Mouse (Mus musculus) CH12.LX (cell line): ENCODE data around the gene Kmt5c. TPM values are rescaled to one million over a fixed set of nuclear protein-coding genes. Genes with fewer than 3 reads are reported as not detected.

Experiments
- DNase-seq: peaks from one replicate; pipeline ENCODE4 v3.0.0-alpha.2; 2013; ENCODE audit errors: extremely low read depth
- H3K27ac ChIP-seq: 2 replicates; pipeline ENCODE4 v1.5.1; 2012; ENCODE audit warnings: low read depth, mild to moderate bottlenecking, control low read depth, moderate library complexity; ENCODE audit not compliant: insufficient read depth
- H3K27me3 ChIP-seq: replicated peaks from 2 replicates; pipeline ENCODE3; 2012; ENCODE audit warnings: inconsistent platforms
- H3K36me3 ChIP-seq, 2 experiments: replicated peaks in 1 of 2; 2 replicates each; pipeline versions ENCODE3 to v1.6.1; 2012; ENCODE audit warnings: inconsistent platforms in 1 of 2, low read length in 1 of 2, mild to moderate bottlenecking in 1 of 2, mixed read lengths in 1 of 2, moderate library complexity in 1 of 2; ENCODE audit not compliant: control insufficient read depth in 1 of 2, insufficient read depth in 1 of 2
- H3K4me1 ChIP-seq, 2 experiments: 2 replicates each; pipeline ENCODE4 v1.6.1; 2012; ENCODE audit warnings: inconsistent platforms in 1 of 2, moderate library complexity in 1 of 2; ENCODE audit not compliant: insufficient read depth in 2 of 2, control insufficient read depth in 1 of 2
- H3K4me2 ChIP-seq: 2 replicates; pipeline ENCODE4 v1.6.1; 2012; ENCODE audit warnings: low read depth, mild to moderate bottlenecking, control low read depth; ENCODE audit not compliant: poor library complexity, insufficient read depth, severe bottlenecking
- H3K4me3 ChIP-seq, 3 experiments: fragments of 150-350 bp in 1 of 3; sonication (generic) in 1 of 3; replicated peaks in 1 of 3; 2 replicates each; pipeline versions ENCODE3 to v1.5.1; 2011 to 2012; ENCODE audit warnings: low read depth in 2 of 3, low read length in 2 of 3, mild to moderate bottlenecking in 2 of 3, moderate library complexity in 2 of 3, control low read depth in 1 of 3, improper control_type of control experiment in 1 of 3, inconsistent platforms in 1 of 3, mixed read lengths in 1 of 3; ENCODE audit not compliant: poor library complexity in 1 of 3
- H3K79me2 ChIP-seq: replicated peaks from 2 replicates; pipeline ENCODE4 v1.6.1; 2012; ENCODE audit warnings: mild to moderate bottlenecking, moderate library complexity; ENCODE audit not compliant: control insufficient read depth, poor library complexity, insufficient read depth, severe bottlenecking; ENCODE audit errors: extremely low read depth
- H3K9ac ChIP-seq: 2 replicates; pipeline ENCODE4 v1.6.1; 2012; ENCODE audit warnings: low read depth, mild to moderate bottlenecking, control low read depth, moderate library complexity; ENCODE audit not compliant: insufficient read depth
- H3K9me3 ChIP-seq: replicated peaks from 2 replicates; pipeline ENCODE3; 2012; ENCODE audit warnings: low read length, inconsistent platforms, mixed read lengths
- CHD2 ChIP-seq: IDR thresholded peaks from 2 replicates; pipeline ENCODE4 v1.6.1; 2011; ENCODE audit warnings: low read length, improper control_type of control experiment
- CTCF ChIP-seq, 2 experiments: IDR thresholded peaks in 1 of 2; conservative IDR thresholded peaks in 1 of 2; 2 replicates each; pipeline ENCODE4 v1.5.1; 2011 to 2012; ENCODE audit warnings: low read depth in 2 of 2, low read length in 2 of 2, improper control_type of control experiment in 1 of 2, inconsistent platforms in 1 of 2, mild to moderate bottlenecking in 1 of 2, moderate library complexity in 1 of 2
- ETS1 ChIP-seq: conservative IDR thresholded peaks from 2 replicates; pipeline ENCODE4 v1.6.1; 2012; ENCODE audit warnings: low read depth, mild to moderate bottlenecking, inconsistent platforms, low read length, improper control_type of control experiment, moderate library complexity
- IRF4 ChIP-seq: IDR thresholded peaks from 2 replicates; pipeline ENCODE4 v1.6.1; 2014; ENCODE audit warnings: low read depth, mild to moderate bottlenecking, inconsistent platforms, low read length, improper control_type of control experiment
- JUND ChIP-seq: conservative IDR thresholded peaks from 2 replicates; pipeline ENCODE4 v1.6.1; 2011; ENCODE audit warnings: low read depth, low read length, improper control_type of control experiment
- KAT2A ChIP-seq: IDR thresholded peaks from 2 replicates; pipeline ENCODE4 v1.6.1; 2012; ENCODE audit warnings: low read length, improper control_type of control experiment, inconsistent platforms; ENCODE audit not compliant: insufficient replicate concordance
- MAFK ChIP-seq: IDR thresholded peaks from 2 replicates; pipeline ENCODE4 v1.6.1; 2011; ENCODE audit warnings: low read length, improper control_type of control experiment; ENCODE audit not compliant: insufficient replicate concordance
- MAZ ChIP-seq: IDR thresholded peaks from 2 replicates; pipeline ENCODE4 v1.6.1; 2012; ENCODE audit warnings: low read depth, mild to moderate bottlenecking, inconsistent platforms, low read length, improper control_type of control experiment, moderate library complexity
- MEF2A ChIP-seq: IDR thresholded peaks from 2 replicates; pipeline ENCODE4 v1.6.1; 2014; ENCODE audit warnings: low read depth, mild to moderate bottlenecking, inconsistent platforms, low read length, improper control_type of control experiment, borderline replicate concordance
- MXI1 ChIP-seq: IDR thresholded peaks from 2 replicates; pipeline ENCODE4 v1.6.1; 2011; ENCODE audit warnings: mild to moderate bottlenecking, low read depth, low read length, improper control_type of control experiment
- MYC ChIP-seq: IDR thresholded peaks from 2 replicates; pipeline ENCODE4 v1.6.1; 2011; ENCODE audit warnings: low read depth, mild to moderate bottlenecking, improper control_type of control experiment, low read length
- POLR2AphosphoS2 ChIP-seq: IDR thresholded peaks from 2 replicates; pipeline ENCODE4 v1.6.1; 2011; ENCODE audit warnings: low read depth, low read length, improper control_type of control experiment
- RAD21 ChIP-seq: IDR thresholded peaks from 2 replicates; pipeline ENCODE4 v1.6.1; 2011; ENCODE audit warnings: low read depth, mild to moderate bottlenecking, low read length, improper control_type of control experiment, moderate library complexity
- RCOR1 ChIP-seq: conservative IDR thresholded peaks from 2 replicates; pipeline ENCODE4 v1.6.1; 2012; ENCODE audit warnings: low read depth, mild to moderate bottlenecking, inconsistent platforms, low read length, improper control_type of control experiment
- SIN3A ChIP-seq: IDR thresholded peaks from 2 replicates; pipeline ENCODE4 v1.6.1; 2012; ENCODE audit warnings: low read length, improper control_type of control experiment, inconsistent platforms
- SMC3 ChIP-seq: IDR thresholded peaks from 2 replicates; pipeline ENCODE4 v1.6.1; 2011; ENCODE audit warnings: low read depth, low read length, improper control_type of control experiment
- TBP ChIP-seq: conservative IDR thresholded peaks from 2 replicates; pipeline ENCODE4 v1.6.1; 2011; ENCODE audit warnings: low read depth, low read length, improper control_type of control experiment
- TCF12 ChIP-seq: IDR thresholded peaks from 2 replicates; pipeline ENCODE4 v1.6.1; 2014; ENCODE audit warnings: low read depth, mild to moderate bottlenecking, inconsistent platforms, low read length, improper control_type of control experiment
- UBTF ChIP-seq: IDR thresholded peaks from 2 replicates; pipeline ENCODE4 v1.6.1; 2012; ENCODE audit warnings: low read depth, mild to moderate bottlenecking, inconsistent platforms, low read length, improper control_type of control experiment, moderate library complexity
- ZKSCAN1 ChIP-seq: IDR thresholded peaks from 2 replicates; pipeline ENCODE4 v1.6.1; 2012; ENCODE audit warnings: low read depth, inconsistent platforms, low read length, improper control_type of control experiment, borderline replicate concordance
- ZMIZ1 ChIP-seq: IDR thresholded peaks from 2 replicates; pipeline ENCODE4 v1.6.1; 2012; ENCODE audit warnings: low read depth, mild to moderate bottlenecking, inconsistent platforms, low read length, improper control_type of control experiment
- ZNF384 ChIP-seq: IDR thresholded peaks from 2 replicates; pipeline ENCODE4 v1.6.1; 2012; ENCODE audit warnings: low read depth, low read length, improper control_type of control experiment, inconsistent platforms
- dilution Hi-C: fragments of 300-500 bp; cut with MboI; formaldehyde crosslinking; loops from 2 replicates; pipeline ENCODE4 v1.14.3; 2020; ENCODE audit warnings: low sequenced_read_pairs; ENCODE audit not compliant: extremely low pct_unique_long_range_greater_than_20kb, extremely low pct_ligation_motif_present
- in situ Hi-C: fragments of 300-500 bp; cut with MboI; formaldehyde crosslinking; loops from 3 replicates; pipeline ENCODE4 v1.14.3; 2019; ENCODE audit warnings: low sequenced_read_pairs, low pct_ligation_motif_present, low pct_unique_long_range_greater_than_20kb, mixed read lengths
- polyA plus RNA-seq: library from polyadenylated mRNA; unstranded; fragments of >175 nt; gene quantifications from 2 replicates; pipeline ENCODE4 v1.2.1, GENCODE M21; 2012; ENCODE audit warnings: low read depth; ENCODE audit not compliant: insufficient read length
- total RNA-seq, 2 experiments: library from RNA; depleted of rRNA; stranded (reverse); fragments of 300-350 nt in 1 of 2; fragments of >200 nt in 1 of 2; gene quantifications; 2 replicates each; pipeline ENCODE4 v1.2.3; 2012 to 2014

Kmt5c gene
- total and polyA plus RNA-seq, 3 experiments: 41.2 to 46.7 (median 41.3) TPM

GRCm38 (mm10) chr7:4703195-4703594 lies 36.7 kb upstream of the Kmt5c start:
- H3K27ac ChIP-seq: no peak overlapping the region
- no peak for TF ChIP-seq RCOR1
- no peak for TF ChIP-seq TBP
- no peak for TF ChIP-seq ZNF384
- TF ChIP-seq ZMIZ1: no peak
- no peak for TF ChIP-seq JUND
- TF ChIP-seq ETS1: no peak
- TF ChIP-seq SIN3A: no peak
- no peak for TF ChIP-seq MXI1
- no peak for TF ChIP-seq POLR2AphosphoS2
- TF ChIP-seq IRF4: no peak
- no peak for TF ChIP-seq UBTF
- TF ChIP-seq MYC: no peak
- TF ChIP-seq MAFK: no peak
- TF ChIP-seq MEF2A: no peak
- no peak for TF ChIP-seq MAZ
- no peak for TF ChIP-seq TCF12
- TF ChIP-seq SMC3: no peak
- no peak for TF ChIP-seq ZKSCAN1
- no peak for TF ChIP-seq CHD2
- TF ChIP-seq, all 38 proteins: peak for 0
- no peaks in the 10 kb centered on the region for H3K4me1 ChIP-seq
- no peak overlapping the region for H3K4me2 ChIP-seq
- no peaks in the 10 kb centered on the region for H3K27me3 ChIP-seq
- H3K36me3 ChIP-seq: no peaks in the 10 kb centered on the region
- no peaks in the 10 kb centered on the region for H3K9me3 ChIP-seq
- no peak overlapping the region for H3K9ac ChIP-seq
- no peaks in the 10 kb centered on the region for H3K79me2 ChIP-seq
- dilution Hi-C loops (no loop called here), in situ Hi-C loops (loop anchor here (10.0 kb wide), 1 partner anchor 82 kb away; the partner anchor contains the start of genes Il11, Tmem190 and Tmem238)
- DNase-seq: no peak
- no peak overlapping the region for H3K4me3 ChIP-seq

- H3K9ac ChIP-seq: no peak overlapping the region
- dilution Hi-C loops (no loop called here), in situ Hi-C loops (loop anchor here (10.0 kb wide), 1 partner anchor 80 kb away; the partner anchor contains the start of genes Il11, Tmem190 and Tmem238)
- peak; percentile 32 for DNase-seq
- no peaks in the 10 kb centered on the region for H3K4me1 ChIP-seq
- H3K4me3 ChIP-seq: no peak overlapping the region
- no peak overlapping the region for H3K27ac ChIP-seq
- no peaks in the 10 kb centered on the region for H3K9me3 ChIP-seq
- no peaks in the 10 kb centered on the region for H3K27me3 ChIP-seq
- TF ChIP-seq ZKSCAN1 (no peak), CTCF (conservative IDR thresholded peaks at IDR 0.05 in 1 of 2, IDR thresholded peaks at IDR 0.05 in 1 of 2; ENCODE audit: low read depth in 2 of 2, low read length in 2 of 2) (peak; percentile 24 to 67; a peak in 3 of 4 replicates), SMC3 (peak; percentile 42), RAD21 (peak; percentile 61), KAT2A (no peak), ETS1 (no peak)
- no peaks in the 10 kb centered on the region for H3K36me3 ChIP-seq
- no peaks in the 10 kb centered on the region for H3K79me2 ChIP-seq
- H3K4me2 ChIP-seq: no peak overlapping the region
Measured at GRCm38 (mm10) chr7:4705098-4705497, 34.8 kb upstream of the Kmt5c start.
